Mouse (Mus musculus) kidney, postnatal 10 days (tissue): ENCODE results near the gene Mtg2.
A peak's percentile ranks its signal among the peaks of the same experiment; 100 is the strongest.

Source experiments
- DNase-seq: peaks from one replicate; pipeline ENCODE4 v3.0.0; 2021; ENCODE audit warnings: mixed read lengths

Gene Mtg2

DNA sequence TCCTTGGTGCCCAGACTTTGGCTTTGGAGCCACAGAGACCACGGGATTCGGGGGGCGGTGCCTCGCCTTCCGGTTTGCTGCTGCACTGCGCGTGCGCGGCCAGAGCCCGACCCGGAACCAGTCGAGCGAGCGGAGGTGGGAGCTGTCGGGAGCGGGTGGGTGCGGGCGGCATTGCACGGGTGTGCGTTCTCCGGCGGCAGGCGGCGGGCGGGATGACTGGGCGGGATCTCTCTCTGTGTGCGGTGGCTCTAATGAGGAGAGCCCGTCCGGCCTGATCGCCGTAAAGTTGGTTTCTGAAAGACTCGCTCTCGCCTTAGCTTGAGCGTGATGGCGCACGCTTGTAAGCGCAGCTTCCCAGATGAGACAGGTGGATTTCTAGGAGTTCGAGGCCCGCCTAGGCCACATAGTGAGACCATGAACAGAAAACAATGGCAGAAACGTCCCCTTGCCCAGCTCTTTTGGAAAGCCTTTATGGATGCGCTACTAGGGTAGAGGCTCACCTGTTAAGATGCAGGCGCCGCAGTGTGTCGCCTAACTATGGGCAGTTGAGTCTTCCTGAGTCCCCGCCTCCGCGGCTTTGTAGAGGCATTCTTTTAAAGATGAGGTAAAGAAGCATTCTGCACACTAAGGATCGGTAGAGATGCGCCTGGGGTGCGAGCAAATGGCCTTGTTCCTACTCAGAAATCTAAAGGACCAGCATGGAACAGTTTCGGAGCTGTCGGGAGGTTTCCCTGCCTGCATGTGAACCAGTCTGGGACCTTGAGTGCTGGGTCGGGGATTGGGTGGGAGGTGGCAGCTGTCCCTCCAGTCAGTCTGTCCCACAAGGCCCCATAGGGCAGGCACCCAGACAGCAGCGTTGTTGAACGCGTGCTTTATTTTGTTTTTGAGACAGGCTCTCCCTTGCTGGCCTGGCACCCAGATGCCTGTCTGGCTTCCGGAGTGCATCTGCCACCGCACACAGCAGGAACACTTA, at the start of gene Mtg2:
TSS of gene Mtg2 (plus strand) at position 108 of the 973 bp plus-strand sequence.
- peak; percentile 96 for DNase-seq

DNA sequence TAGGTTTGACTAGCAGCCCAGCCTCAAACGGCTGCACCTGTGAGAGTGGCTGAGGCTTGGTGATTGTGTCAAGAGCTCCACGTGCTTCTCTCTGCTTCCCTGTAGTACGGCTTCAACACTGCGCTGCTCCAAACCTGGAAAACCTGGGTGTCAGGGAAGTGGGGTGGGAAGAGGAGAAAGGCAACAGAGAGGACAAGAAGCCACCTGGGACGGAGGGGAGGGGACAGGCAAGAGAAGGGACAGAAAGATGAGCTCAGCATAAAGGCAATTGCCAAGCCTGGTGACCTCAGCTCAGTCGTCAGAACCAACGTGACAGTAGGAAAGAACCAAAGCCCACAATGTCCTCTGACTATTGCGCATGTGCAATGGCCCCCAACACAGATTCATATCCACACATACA, 49.5 kb upstream of the Mtg2 start:
- DNase-seq, result no peak

GRCm38 (mm10) chr2:180022751-180023150, 47.6 kb upstream of the Mtg2 start:
- DNase-seq, result no peak

GRCm38 (mm10) chr2:180024401-180025098, 45.8 kb upstream of the Mtg2 start, which contains the start of gene Lsm14b:
Gene Lsm14b, plus strand, starts transcription at chr2:180024987.
- peak; percentile 99 for DNase-seq

- DNase-seq, result peak; percentile 64
Measured at GRCm38 (mm10) chr2:180025135-180025860, 45.1 kb upstream of the Mtg2 start.

DNA sequence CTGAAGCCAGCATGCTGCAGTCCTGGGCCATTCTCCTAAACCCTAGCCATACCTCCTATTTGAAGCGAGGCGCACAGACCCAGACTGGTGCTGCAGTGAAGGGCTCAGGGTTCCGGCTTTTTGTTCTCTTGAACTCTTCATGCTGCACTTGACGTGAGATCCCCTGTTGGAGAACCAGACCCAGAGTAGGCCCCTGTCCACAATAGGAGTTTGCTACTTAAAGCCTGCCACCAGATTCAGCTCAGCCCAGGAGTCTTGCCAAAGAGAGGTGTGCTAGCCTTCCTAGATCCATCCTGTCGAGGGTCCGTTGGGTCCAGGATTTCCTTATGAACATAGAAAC, 44.6 kb upstream of the Mtg2 start:
- DNase-seq, result no peak

DNA sequence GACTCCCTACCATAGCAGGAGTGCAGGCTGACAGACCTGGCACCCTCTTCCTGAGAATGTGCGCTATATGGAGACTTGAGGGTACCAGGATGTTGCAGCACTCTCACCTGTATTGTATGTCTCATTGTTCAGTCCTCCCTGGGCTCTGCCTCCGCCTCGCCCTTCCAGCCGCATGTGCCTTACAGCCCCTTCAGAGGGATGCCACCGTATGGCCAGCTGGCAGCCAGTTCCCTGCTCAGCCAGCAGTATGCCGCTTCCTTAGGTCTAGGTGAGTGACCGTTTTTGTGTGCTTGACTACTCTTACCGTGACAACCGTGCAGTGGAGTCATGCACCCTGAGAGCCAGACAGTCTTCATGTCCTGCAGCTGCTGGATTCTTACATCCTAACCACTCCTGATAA, 42.6 kb upstream of the Mtg2 start:
- no peak for DNase-seq

- DNase-seq, result peak; percentile 41
Measured at GRCm38 (mm10) chr2:180031270-180031669, 39.1 kb upstream of the Mtg2 start.

- DNase-seq, result no peak
Measured at GRCm38 (mm10) chr2:180032925-180033324, 37.5 kb upstream of the Mtg2 start.

DNA sequence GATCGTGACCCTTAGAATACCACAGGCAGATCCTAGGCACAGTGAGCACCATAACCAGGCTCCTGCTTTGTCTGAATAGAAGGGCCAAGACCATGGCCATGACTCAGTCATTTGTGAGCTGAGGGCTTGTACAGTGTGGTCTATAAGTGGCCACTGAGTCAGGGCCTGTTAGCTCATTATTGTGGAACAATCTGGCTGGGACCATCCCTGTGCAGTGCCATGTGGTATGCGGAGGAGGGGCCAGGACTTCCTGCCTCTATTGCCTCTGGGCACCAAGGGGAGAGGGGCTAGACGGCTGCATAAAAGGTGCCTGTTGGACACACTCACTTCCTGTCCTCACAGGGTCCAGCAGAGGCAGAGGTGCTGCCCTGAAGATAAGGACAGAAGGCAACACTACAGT, 36.4 kb upstream of the Mtg2 start:
- no peak for DNase-seq

DNA sequence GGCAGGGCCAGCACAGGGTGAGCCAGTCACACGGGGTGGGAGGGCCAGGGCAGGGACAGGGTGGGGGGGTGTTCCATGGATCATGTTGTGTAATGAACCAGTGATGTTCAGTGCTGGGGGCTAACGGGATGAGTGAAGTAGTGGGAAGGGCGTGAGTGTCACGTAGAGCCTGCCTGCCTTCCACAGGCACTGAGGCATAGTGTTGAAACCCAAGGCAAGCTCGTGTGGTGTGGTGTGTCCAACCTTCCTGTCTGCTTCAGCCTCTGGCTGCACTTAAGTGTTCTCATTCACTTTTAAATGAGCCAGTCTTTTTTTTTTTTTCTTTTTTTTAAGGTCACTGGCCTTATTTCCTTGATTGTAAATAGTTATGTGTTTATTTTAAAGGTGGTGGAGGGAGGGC, 35.6 kb upstream of the Mtg2 start:
- DNase-seq, result no peak

- no peak for DNase-seq
Measured at GRCm38 (mm10) chr2:180040406-180040805, 30.0 kb upstream of the Mtg2 start.

GRCm38 (mm10) chr2:180041577-180042255, 28.7 kb upstream of the Mtg2 start:
- DNase-seq, result peak; percentile 65

DNA sequence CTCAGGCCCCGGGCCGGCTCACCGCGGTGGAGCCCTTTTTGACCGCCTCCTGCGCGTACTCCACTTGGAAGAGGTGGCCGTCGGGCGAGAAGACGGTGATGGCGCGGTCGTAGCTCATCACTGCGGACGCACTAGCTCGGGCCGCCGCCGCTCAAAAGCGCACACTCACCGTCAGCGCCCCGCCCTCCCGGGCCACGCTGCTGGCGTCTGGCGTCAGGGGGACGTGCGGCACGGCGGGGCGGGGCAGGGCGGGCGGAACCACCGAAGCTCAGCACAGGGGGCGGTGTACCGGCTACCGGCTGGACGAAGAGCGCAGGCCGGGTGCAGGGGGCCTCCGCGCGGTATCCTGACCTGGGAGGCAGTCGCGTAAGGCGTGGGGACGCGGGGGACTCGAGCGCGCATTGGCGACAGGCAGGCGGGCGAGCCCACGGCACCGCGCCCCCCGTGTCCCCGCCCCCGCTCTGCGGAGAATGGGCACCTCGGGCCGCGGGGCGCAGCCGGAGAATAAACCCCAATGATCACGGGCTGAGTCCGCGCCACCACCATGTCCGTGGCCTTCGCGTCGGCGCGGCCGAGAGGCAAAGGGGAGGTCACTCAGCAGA, 28.0 kb upstream of the Mtg2 start, which contains the start of the genes Psma7 and Ss18l1:
TSS of gene Psma7 (minus strand) at position 178 of the 602 bp plus-strand sequence.
TSS of gene Ss18l1 (plus strand) at position 254 of the 602 bp plus-strand sequence.
- peak; percentile 95 for DNase-seq

- DNase-seq, result peak; percentile 80
Measured at GRCm38 (mm10) chr2:180042858-180043515, 27.4 kb upstream of the Mtg2 start.

- DNase-seq, result peak; percentile 58
Measured at GRCm38 (mm10) chr2:180045283-180045682, 25.1 kb upstream of the Mtg2 start.

DNA sequence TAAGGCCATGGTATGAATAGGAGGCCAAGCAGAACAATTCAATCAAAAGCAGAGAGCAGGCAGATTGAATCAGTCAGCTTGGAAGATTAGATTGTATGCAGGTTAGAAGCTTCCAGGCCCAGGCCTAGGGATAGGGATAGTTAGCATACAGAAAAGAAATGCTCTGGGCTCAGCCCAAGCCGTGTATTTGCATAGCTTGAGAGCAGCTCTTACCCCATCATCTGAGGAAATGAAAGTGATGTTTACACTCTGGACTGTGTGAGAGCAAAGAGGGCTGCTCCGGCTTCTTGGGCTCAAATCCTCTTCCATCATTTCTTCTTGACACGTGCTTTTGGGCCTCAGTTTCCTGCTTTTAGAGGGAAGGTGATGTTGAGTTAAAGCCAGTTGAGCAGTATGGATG, 22.8 kb upstream of the Mtg2 start:
- no peak for DNase-seq

DNA sequence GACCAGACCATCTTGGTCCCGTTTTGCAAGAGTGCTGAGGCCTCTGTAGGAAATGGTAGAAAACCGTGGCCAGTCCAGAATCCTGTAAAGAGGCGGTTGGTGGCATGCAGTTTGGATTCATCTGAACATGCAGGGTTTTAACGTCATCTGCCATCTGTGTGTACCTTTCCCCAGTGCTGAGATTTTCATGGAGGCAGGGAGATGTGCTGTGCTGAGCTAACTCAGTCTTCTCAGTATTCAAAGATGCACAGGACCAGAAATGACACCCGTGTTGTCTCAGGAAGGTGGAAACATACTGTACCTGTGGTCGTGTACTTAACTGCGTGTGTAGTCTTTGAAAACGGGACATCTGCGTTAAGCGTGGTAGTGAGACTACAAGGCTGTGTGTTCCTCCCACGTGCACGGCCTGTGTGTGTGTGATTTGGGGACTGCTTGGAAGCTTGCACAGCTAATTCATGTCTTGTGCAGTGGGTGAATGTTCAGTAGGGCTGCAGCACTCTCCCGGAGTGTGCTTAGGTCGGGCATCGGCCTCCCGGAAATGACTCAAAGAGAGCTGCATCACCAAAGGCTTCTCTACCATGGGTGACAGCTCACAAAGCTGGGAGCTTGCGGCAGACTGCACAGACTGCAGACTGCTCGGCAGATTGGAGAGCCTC, 22.3 kb upstream of the Mtg2 start:
- no peak for DNase-seq

GRCm38 (mm10) chr2:180050986-180051385, 19.4 kb upstream of the Mtg2 start:
- peak; percentile 90 for DNase-seq

DNA sequence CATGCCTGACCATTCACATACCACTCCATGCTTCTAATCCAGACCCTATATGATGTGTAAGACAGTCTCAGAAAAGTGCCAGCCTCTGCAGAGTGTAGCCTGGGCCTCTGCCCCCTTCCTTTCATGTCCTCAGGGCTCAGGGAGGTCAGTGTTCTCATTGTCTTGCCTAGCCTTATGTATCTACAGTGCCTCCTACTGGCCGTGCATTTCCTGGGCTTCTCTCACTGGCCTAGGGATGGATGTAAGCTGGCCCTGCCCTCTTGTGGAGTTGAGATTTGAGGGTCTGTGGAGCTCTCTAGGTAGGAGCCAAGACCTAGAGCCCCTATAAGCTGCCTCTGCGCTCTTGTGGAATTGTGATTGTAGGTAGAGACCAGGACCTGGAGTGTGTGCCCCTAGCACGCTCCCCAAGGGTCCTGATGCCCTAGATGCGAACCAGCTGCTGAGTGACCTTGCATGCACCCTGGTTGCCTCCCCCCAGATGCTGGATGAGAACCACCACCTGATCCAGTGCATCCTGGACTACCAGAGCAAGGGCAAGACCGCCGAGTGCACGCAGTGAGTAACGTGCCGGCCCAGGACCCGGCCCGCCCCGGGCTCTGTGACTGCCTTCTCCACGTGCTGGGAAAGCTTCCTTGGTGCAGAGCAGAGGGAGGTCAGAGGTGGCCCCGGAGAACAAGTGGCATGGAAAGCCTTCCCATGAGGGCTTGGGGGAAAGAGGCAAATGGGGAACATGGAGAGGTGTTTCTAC, 18.2 kb upstream of the Mtg2 start:
- peak; percentile 35 for DNase-seq
